Mouse (Mus musculus) kidney, adult 2 months (tissue): ENCODE results near the gene Kpna3. TPM values are rescaled to one million over a fixed set of nuclear protein-coding genes. Genes with fewer than 3 reads are reported as not detected.

Source experiments
- DNase-seq: peaks from one replicate; pipeline ENCODE4 v3.0.0; 2021
- H3K27ac ChIP-seq: fragments of 200-500 bp; 2 replicates; pipeline ENCODE4 v1.5.1; 2012; ENCODE audit warnings: low read depth, low read length, control low read depth, inconsistent platforms; ENCODE audit not compliant: insufficient read depth
- H3K27me3 ChIP-seq: fragments of 200-500 bp; replicated peaks from 2 replicates; pipeline ENCODE4 v1.6.1; 2012; ENCODE audit warnings: mild to moderate bottlenecking, moderate library complexity, low read length, inconsistent platforms; ENCODE audit not compliant: control insufficient read depth, insufficient read depth
- H3K36me3 ChIP-seq: fragments of 200-500 bp; 2 replicates; pipeline ENCODE4 v1.6.1; 2012; ENCODE audit warnings: mild to moderate bottlenecking, moderate library complexity, low read length, inconsistent platforms; ENCODE audit not compliant: control insufficient read depth, insufficient read depth
- H3K4me1 ChIP-seq: fragments of 200-500 bp; 2 replicates; pipeline ENCODE4 v1.6.1; 2011; ENCODE audit warnings: low read length; ENCODE audit not compliant: control insufficient read depth, insufficient read depth
- H3K4me3 ChIP-seq: fragments of 200-500 bp; 2 replicates; pipeline ENCODE4 v1.5.1; 2011; ENCODE audit warnings: mild to moderate bottlenecking, low read depth, low read length, control low read depth; ENCODE audit not compliant: insufficient read depth
- CTCF ChIP-seq: fragments of 200-500 bp; conservative IDR thresholded peaks from 2 replicates; pipeline ENCODE4 v1.5.1; 2011; ENCODE audit warnings: low read depth, mild to moderate bottlenecking, control low read depth, low read length, moderate library complexity, mixed read lengths; ENCODE audit not compliant: insufficient read depth, insufficient read length
- POLR2A ChIP-seq: fragments of 200-500 bp; IDR thresholded peaks from one replicate; pipeline ENCODE4 v1.6.1; 2011; ENCODE audit warnings: low read depth, low read length, control low read depth
- WGBS: fragments of 180-500 bp; shearing (Covaris S2); methylation state at CpG from one replicate; pipeline ENCODE4 v1.1.7; 2018; 5-methylcytosine and 5-hydroxymethylcytosine counted together
- polyA plus RNA-seq: library from polyadenylated mRNA; depleted of rRNA; stranded (reverse); fragments of >200 nt; gene quantifications from 2 replicates; pipeline ENCODE4 v1.2.3, GENCODE M21; 2012

Kpna3 gene
- polyA plus RNA-seq, 1 experiment: 8.4 TPM

DNA sequence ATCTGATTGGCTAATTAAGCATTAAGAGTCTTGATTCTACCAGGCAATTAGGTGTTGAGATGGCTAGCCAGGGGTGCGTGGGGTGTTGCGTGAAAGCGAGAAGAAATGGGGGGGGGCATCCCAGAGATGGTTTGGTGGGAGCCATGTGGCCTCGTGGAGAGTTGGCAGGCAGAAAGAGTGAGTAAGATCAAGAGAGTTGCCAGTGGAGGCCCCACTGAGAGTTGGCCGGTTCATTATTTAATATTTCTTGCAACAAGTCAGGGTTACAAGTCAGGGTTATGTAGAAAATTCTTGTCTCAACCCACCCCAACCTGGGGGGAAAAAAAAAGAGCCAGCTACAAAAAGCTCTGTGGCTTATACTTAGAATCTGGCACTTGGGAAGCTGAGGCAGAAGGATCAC is 24.4 kb downstream of the Kpna3 start:
- DNase-seq: no peak
- TF ChIP-seq CTCF: no peak
- TF ChIP-seq POLR2A: no peak
- 78% methylated on average over 5 of the region's 5 CpGs for WGBS

DNA sequence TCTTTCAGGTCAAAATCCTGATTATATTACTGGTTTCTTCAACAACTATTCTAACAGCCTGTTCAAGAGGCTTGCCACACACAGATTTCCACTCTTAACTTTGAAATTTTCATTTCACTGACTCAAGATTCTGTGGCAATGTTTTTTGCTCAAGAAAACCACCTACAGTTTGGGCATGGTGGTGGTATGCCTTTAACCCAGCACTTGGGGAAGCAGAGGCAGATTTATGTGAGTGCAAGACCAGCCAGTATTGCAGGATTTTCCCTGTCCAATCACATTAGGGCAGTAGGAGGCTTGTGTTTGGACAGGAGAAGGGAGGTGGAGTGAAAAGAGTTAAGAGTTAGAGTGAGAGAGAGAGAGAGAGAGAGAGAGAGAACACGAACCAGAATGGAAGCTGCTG is 24.9 kb downstream of the Kpna3 start:
- DNase-seq: no peak
- no peak for TF ChIP-seq CTCF
- no peak for TF ChIP-seq POLR2A
- H3K4me3 ChIP-seq: no peak overlapping the region
- no peak overlapping the region for H3K27ac ChIP-seq
- no peaks in the 10 kb centered on the region for H3K27me3 ChIP-seq
- H3K36me3 ChIP-seq: no peaks in the 10 kb centered on the region
- 45% methylated on average over 1 of the region's 1 CpGs for WGBS
- no peaks in the 10 kb centered on the region; the same call in 1 of the 2 replicates for H3K4me1 ChIP-seq

More for the DNA sequence above, 24.4 kb downstream of the Kpna3 start:
- no peaks in the 10 kb centered on the region for H3K36me3 ChIP-seq
- H3K27me3 ChIP-seq: no peaks in the 10 kb centered on the region
- H3K4me1 ChIP-seq: no peaks in the 10 kb centered on the region
- no peak overlapping the region for H3K27ac ChIP-seq
- no peak overlapping the region for H3K4me3 ChIP-seq

DNA sequence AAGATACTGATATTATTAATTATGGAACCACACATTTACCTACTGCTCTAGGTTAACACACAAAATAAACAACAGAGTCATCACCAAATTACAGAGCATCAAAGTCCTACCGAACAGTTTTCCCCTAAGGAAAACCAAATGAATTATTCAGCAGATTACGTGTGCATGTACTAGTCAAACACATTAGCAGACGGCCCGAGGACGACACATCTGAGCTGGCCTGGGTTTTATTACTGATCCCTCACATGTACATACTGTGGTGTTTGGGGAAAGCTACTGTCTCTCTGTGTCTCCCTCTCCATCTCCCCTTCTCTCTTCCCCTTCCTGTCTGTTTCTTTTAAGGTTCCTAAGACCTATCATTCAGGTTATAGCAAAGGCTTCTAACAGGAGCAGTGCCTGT is 25.5 kb downstream of the Kpna3 start:
- H3K27ac ChIP-seq: no peak overlapping the region
- DNase-seq: no peak
- H3K36me3 ChIP-seq: no peaks in the 10 kb centered on the region
- no peak overlapping the region for H3K4me3 ChIP-seq
- WGBS: 44% methylated on average over 5 of the region's 5 CpGs
- H3K4me1 ChIP-seq: no peaks in the 10 kb centered on the region; the same call in 1 of the 2 replicates
- no peaks in the 10 kb centered on the region for H3K27me3 ChIP-seq
- TF ChIP-seq POLR2A (no peak), CTCF (no peak)

DNA sequence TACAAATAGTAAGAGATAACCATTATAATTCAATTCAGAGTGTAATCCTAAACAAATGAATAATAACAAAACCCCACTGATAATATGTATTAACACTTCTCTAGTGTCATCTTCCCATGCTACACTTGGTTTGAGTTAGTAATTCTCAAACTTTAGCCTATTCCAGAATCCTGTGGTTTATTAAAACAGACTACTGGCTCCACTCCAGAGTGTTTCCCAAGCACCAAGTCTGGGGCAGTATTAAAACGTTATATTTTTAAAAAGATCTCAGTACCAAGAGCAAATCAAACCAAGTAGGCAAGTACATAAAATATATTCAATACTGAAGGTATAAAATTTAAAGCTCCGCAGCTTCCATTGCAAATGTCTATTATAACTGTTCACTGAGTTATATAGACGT is 26.0 kb downstream of the Kpna3 start:
- DNase-seq: peak; percentile 9
- Histone ChIP-seq H3K27me3 (no peaks in the 10 kb centered on the region), H3K4me3 (no peak overlapping the region), H3K4me1 (no peaks in the 10 kb centered on the region; the same call in 1 of the 2 replicates), H3K27ac (no peak overlapping the region), H3K36me3 (no peaks in the 10 kb centered on the region)
- WGBS: 63% methylated on average over 3 of the region's 3 CpGs
- TF ChIP-seq POLR2A: no peak
- no peak for TF ChIP-seq CTCF

DNA sequence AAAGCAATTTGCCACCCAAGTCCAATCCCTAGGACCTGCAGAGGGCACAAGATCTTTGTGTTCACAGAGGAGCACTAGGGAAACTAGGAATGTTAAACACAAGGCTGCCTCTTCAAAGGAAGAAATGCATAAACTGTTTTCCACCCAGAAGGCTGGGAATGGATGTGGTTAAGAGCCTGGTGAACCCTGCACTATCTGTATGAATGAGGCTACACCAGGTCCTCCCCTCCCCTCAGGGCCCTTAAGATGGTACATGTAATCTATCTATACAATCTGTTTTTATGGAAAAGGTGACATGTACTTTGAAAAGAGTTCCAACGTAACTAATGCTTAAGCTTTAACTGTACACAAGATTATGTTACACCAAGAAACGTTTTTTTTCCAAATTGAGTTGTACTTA is 29.7 kb downstream of the Kpna3 start:
- H3K27ac ChIP-seq: no peak overlapping the region
- H3K27me3 ChIP-seq: no peaks in the 10 kb centered on the region
- 53% methylated on average over 2 of the region's 2 CpGs for WGBS
- H3K4me1 ChIP-seq: no peaks in the 10 kb centered on the region; the same call in 1 of the 2 replicates
- TF ChIP-seq POLR2A (no peak), CTCF (no peak)
- H3K36me3 ChIP-seq: no peaks in the 10 kb centered on the region
- H3K4me3 ChIP-seq: no peak overlapping the region
- no peak for DNase-seq

DNA sequence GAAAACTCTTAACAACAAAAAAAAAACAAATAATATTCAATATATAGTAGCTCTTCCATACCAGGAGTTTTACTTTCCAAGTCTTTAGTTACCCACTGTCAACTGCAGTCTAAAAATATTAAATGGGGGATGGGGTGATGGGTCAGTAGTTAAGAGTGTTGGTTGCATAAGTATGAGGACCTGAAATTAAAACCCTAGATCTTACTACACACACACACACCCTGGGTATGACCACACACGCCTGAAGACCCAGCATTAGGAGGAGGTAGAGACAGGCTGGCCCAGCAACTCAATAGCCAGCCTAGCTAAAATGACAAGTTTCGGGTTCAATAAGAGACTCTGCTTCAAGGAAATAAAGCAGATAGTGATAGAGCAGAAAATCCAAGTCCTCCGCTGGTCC is 32.6 kb downstream of the Kpna3 start:
- no peaks in the 10 kb centered on the region; the same call in 1 of the 2 replicates for H3K4me1 ChIP-seq
- no peak overlapping the region for H3K27ac ChIP-seq
- H3K36me3 ChIP-seq: no peaks in the 10 kb centered on the region
- no peak overlapping the region for H3K4me3 ChIP-seq
- no peaks in the 10 kb centered on the region for H3K27me3 ChIP-seq
- 98% methylated on average over 3 of the region's 3 CpGs for WGBS
- TF ChIP-seq CTCF: no peak
- no peak for TF ChIP-seq POLR2A
- DNase-seq: no peak

DNA sequence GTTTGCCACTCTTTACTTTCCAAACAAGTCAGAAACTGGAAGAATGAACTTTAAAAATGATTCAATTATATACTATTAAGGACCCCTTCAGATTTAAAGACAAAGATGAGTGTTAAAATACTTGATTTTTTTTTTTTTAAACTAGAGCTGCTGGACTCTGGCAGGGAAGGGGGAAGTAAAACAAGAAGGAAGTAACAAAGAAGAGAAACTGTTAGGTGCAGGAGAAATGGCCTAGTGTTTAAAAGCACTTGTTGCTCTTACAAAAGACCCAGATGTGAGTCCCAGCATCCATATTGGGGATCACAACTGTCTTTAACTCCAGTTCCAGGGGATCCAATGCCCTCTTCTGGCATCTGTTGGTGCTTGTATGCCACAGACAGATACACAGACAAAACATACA is 33.9 kb downstream of the Kpna3 start:
- Histone ChIP-seq H3K4me3 (no peak overlapping the region), H3K27ac (no peak overlapping the region), H3K4me1 (no peaks in the 10 kb centered on the region; the same call in 1 of the 2 replicates), H3K27me3 (no peaks in the 10 kb centered on the region), H3K36me3 (no peaks in the 10 kb centered on the region)
- no peak for TF ChIP-seq POLR2A
- TF ChIP-seq CTCF: no peak
- no peak for DNase-seq

DNA sequence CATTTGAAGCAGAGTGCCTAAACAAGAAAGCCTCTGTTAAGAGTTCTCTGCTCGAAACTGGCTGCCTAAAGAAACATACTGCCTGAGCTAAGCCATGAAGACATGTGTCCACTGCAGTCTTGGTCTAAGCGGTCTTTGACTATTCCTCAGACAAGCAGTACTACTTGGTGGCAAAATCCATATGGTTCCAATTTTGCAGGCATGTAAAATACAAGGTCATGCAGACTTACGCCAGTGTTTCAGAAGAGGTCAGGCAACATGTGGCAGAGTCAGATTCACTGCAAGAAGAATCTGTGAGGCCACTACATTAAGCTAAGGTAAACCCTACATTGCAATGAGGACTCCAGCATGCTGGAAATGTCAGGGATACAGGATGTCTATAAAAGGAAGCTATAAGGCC is 34.7 kb downstream of the Kpna3 start:
- no peaks in the 10 kb centered on the region for H3K36me3 ChIP-seq
- no peak for DNase-seq
- H3K4me1 ChIP-seq: no peaks in the 10 kb centered on the region; the same call in 1 of the 2 replicates
- H3K4me3 ChIP-seq: no peak overlapping the region
- H3K27ac ChIP-seq: no peak overlapping the region
- 95% methylated on average over 3 of the region's 3 CpGs for WGBS
- TF ChIP-seq POLR2A (no peak), CTCF (no peak)
- H3K27me3 ChIP-seq: no peaks in the 10 kb centered on the region
